Mouse (Mus musculus) heart, adult 2 months (tissue): Measurements from ENCODE around the gene Exoc2. TPM values are rescaled to one million over a fixed set of nuclear protein-coding genes. Genes with fewer than 3 reads are reported as not detected.

Source experiments
- DNase-seq, 2 experiments: peaks; one replicate each; pipeline ENCODE4 v3.0.0; 2021
- H3K27ac ChIP-seq: fragments of 200-600 bp; 2 replicates; pipeline ENCODE4 v1.8.1; 2022
- H3K27me3 ChIP-seq: fragments of 200-500 bp; 2 replicates; pipeline ENCODE4 v1.6.1; 2012; ENCODE audit warnings: mild to moderate bottlenecking, low read length, inconsistent platforms, mixed read lengths; ENCODE audit not compliant: control insufficient read depth, insufficient read depth
- H3K36me3 ChIP-seq: fragments of 200-500 bp; 2 replicates; pipeline ENCODE4 v1.6.1; 2012; ENCODE audit warnings: low read length, inconsistent platforms; ENCODE audit not compliant: control insufficient read depth, insufficient read depth
- H3K4me1 ChIP-seq: fragments of 200-500 bp; 2 replicates; pipeline ENCODE4 v1.6.1; 2011; ENCODE audit warnings: low read length; ENCODE audit not compliant: control insufficient read depth, insufficient read depth
- H3K4me3 ChIP-seq: fragments of 200-600 bp; 2 replicates; pipeline ENCODE4 v1.8.1; 2022
- H3K79me2 ChIP-seq: fragments of 200-500 bp; replicated peaks from 2 replicates; pipeline ENCODE4 v1.6.1; 2012; ENCODE audit warnings: mild to moderate bottlenecking, inconsistent platforms, low read length, moderate library complexity, mixed read lengths; ENCODE audit not compliant: control insufficient read depth, insufficient read depth
- H3K9ac ChIP-seq: fragments of 200-500 bp; 2 replicates; pipeline ENCODE4 v1.6.1; 2012; ENCODE audit warnings: low read depth, mild to moderate bottlenecking, control low read depth, inconsistent platforms, low read length, mixed read lengths
- CTCF ChIP-seq: fragments of 200-600 bp; IDR thresholded peaks from 2 replicates; pipeline ENCODE4 v1.8.1; 2022; ENCODE audit warnings: antibody characterized with exemption, mild to moderate bottlenecking, moderate library complexity
- EP300 ChIP-seq: fragments of 200-500 bp; IDR thresholded peaks from 2 replicates; pipeline ENCODE4 v1.6.1; 2011; ENCODE audit warnings: low read depth, low read length, control low read depth; ENCODE audit not compliant: insufficient read depth
- POLR2A ChIP-seq: fragments of 200-500 bp; IDR thresholded peaks from 2 replicates; pipeline ENCODE4 v1.6.1; 2011; ENCODE audit warnings: mild to moderate bottlenecking, low read depth, low read length, control low read depth; ENCODE audit not compliant: insufficient read depth
- WGBS: fragments of 180-500 bp; shearing (Covaris S2); methylation state at CpG from one replicate; pipeline ENCODE4 v1.1.7; 2018; 5-methylcytosine and 5-hydroxymethylcytosine counted together
- intact Hi-C: fragments of 180-260 bp; cut with DNase I; formaldehyde crosslinking; loops from one replicate; pipeline ENCODE4 v1.15.1; 2025
- polyA plus RNA-seq: library from polyadenylated mRNA; depleted of rRNA; stranded (reverse); fragments of >200 nt; gene quantifications from 2 replicates; pipeline ENCODE4 v1.2.3, GENCODE M21; 2012
- total RNA-seq, 2 experiments: library from RNA; stranded (reverse); gene quantifications; 2 replicates each; pipeline ENCODE4 v1.2.3; 2021

Gene Exoc2
- total and polyA plus RNA-seq, 3 experiments, result 6.4 to 14.7 (median 14.3) TPM

DNA sequence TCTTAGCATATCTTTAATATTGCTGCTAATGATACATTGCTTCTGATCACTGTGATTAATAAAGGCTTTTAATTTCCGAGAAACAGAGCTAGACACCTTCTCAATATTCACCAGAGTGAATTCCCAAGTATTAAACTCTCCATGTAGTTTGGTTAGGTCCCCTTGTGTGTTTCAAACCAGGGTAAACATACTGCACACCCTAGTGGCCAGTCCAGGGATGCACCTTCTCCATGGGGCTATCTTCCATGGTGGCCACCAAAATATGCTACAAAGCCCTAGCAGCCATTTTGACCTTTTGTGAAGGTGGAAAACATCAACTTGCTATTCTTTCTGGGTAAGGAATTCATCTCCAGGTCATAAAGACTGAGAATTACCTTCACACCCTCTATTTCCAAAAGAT, 7.8 kb upstream of the Exoc2 start:
- DNase-seq, result peak; percentile 39 to 48
- peaks cover 2% of the 10 kb centered on the region for H3K27me3 ChIP-seq
- no peaks in the 10 kb centered on the region for H3K79me2 ChIP-seq
- 47% methylated on average over 1 of the region's 1 CpGs for WGBS
- H3K27ac ChIP-seq, result no peak overlapping the region
- no peak for TF ChIP-seq POLR2A
- no peak for TF ChIP-seq EP300
- peak; percentile 93 for TF ChIP-seq CTCF
- H3K36me3 ChIP-seq, result no peaks in the 10 kb centered on the region
- intact Hi-C loops, result loop anchor here (2.0 to 5.0 kb wide), 4 partner anchors 79 to 414 kb away; partner anchors contain the start of gene Dusp22
- H3K4me3 ChIP-seq, result no peak overlapping the region
- H3K9ac ChIP-seq, result no peak overlapping the region
- H3K4me1 ChIP-seq, result no peaks in the 10 kb centered on the region

DNA sequence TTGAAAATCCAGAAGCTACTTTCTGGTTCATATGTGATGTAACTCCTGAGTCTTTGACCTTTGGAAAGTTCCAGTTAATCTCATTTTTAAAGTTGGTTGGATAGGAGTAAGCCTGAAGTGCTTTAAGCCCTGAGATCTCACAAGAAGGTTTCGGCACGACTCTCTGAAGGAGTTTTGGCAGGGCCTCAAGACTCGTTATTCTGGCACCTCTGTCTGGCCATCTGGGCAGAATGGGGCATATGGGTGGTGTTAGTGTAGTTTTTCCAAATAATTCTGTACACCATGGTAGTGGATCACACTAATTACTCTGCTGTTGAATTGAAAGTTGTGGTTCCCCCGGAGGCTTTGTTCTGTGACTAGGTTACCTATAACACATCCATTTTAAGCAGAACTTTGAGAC, 4.3 kb upstream of the Exoc2 start:
- H3K4me3 ChIP-seq, result no peak overlapping the region
- intact Hi-C loops, result no loop called here
- H3K4me1 ChIP-seq, result no peaks in the 10 kb centered on the region
- no peak overlapping the region for H3K9ac ChIP-seq
- H3K79me2 ChIP-seq, result no peaks in the 10 kb centered on the region
- no peak for TF ChIP-seq POLR2A
- TF ChIP-seq EP300, result no peak
- no peak for TF ChIP-seq CTCF
- 63% methylated on average over 4 of the region's 4 CpGs for WGBS
- no peak for DNase-seq
- H3K27me3 ChIP-seq, result peaks cover 2% of the 10 kb centered on the region
- H3K36me3 ChIP-seq, result no peaks in the 10 kb centered on the region
- H3K27ac ChIP-seq, result no peak overlapping the region

GRCm38 (mm10) chr13:30976536-30977084, 2.7 kb upstream of the Exoc2 start:
- Histone ChIP-seq H3K4me1 (no peaks in the 10 kb centered on the region; the same call in 1 of the 2 replicates), H3K79me2 (no peaks in the 10 kb centered on the region), H3K27ac (no peak overlapping the region), H3K9ac (no peak overlapping the region), H3K36me3 (peaks cover 2% of the 10 kb centered on the region; the same call in 1 of the 2 replicates), H3K4me3 (no peak overlapping the region), H3K27me3 (peaks cover 2% of the 10 kb centered on the region)
- TF ChIP-seq EP300 (no peak), POLR2A (no peak), CTCF (no peak)
- WGBS, result 49% methylated on average over 8 of the region's 8 CpGs
- intact Hi-C loops, result no loop called here
- no peak for DNase-seq

DNA sequence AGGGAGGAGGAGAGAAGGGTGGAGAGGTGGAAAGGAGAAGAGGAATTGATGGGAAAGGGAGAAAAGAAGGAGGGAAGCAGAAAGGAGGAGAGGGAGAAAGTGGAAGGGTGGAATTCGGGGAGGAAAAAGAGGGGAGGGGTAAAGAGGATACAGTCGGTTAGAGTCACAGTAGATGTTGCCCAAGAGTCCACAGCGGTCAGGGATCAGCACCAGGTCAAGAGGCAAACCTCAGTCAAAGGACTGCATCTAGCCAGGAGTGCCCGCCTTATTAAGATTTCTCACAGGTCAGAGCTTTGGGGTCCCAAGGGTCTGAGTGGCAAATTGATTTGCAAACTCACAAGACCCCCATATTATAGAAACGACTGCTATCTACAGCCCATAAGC, 346 bp upstream of the Exoc2 start:
- 16% methylated on average over 5 of the region's 5 CpGs for WGBS
- DNase-seq, result no peak
- Histone ChIP-seq H3K79me2 (no peaks in the 10 kb centered on the region), H3K27me3 (peaks cover 2% of the 10 kb centered on the region), H3K9ac (peak overlapping the region; percentile 19), H3K27ac (peak overlapping the region; percentile 82), H3K4me1 (no peaks in the 10 kb centered on the region; the same call in none of the 2 replicates), H3K36me3 (peaks cover 2% of the 10 kb centered on the region; the same call in 1 of the 2 replicates), H3K4me3 (peak overlapping the region; percentile 85)
- TF ChIP-seq EP300 (no peak), POLR2A (no peak), CTCF (no peak)
- intact Hi-C loops, result loop anchor here (1.0 to 5.0 kb wide), 2 partner anchors 10 to 427 kb away; partner anchors contain the start of gene Uqcrfs1

DNA sequence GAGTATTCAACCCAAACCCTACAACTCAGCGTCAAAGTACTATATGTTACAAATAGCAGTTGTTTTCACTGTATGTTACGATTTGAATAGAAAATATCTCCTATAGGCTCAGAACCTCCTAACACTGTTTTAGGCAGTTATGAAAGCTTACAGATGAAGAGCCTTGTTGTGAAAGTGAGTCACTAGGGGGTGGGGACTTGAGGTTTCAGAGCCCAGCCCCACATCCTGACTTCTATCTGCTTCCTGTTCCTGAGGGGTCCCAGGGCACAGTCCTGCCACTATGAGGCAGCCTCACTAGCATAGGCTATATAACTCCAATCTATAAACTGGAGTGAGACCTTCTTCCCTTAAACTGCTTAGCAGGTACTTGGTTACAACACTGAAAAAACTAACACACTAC, 1.8 kb downstream of the Exoc2 start:
- H3K36me3 ChIP-seq, result peaks cover 4% of the 10 kb centered on the region; the same call in 1 of the 2 replicates
- TF ChIP-seq EP300, result no peak
- no peak for TF ChIP-seq POLR2A
- TF ChIP-seq CTCF, result no peak
- intact Hi-C loops, result loop anchor here (5.0 kb wide), 1 partner anchor 425 kb away; the partner anchor contains the start of gene Uqcrfs1
- H3K79me2 ChIP-seq, result no peaks in the 10 kb centered on the region
- no peak overlapping the region for H3K4me3 ChIP-seq
- H3K9ac ChIP-seq, result no peak overlapping the region
- DNase-seq, result peak in 1 of 2 experiments; percentile 14
- WGBS, result 73% methylated on average over 2 of the region's 2 CpGs
- H3K27ac ChIP-seq, result no peak overlapping the region
- H3K27me3 ChIP-seq, result peaks cover under 1% of the 10 kb centered on the region
- H3K4me1 ChIP-seq, result peaks cover 5% of the 10 kb centered on the region

GRCm38 (mm10) chr13:30971047-30971446, 2.8 kb downstream of the Exoc2 start:
- TF ChIP-seq POLR2A (no peak), CTCF (no peak), EP300 (no peak)
- Histone ChIP-seq H3K36me3 (peaks cover 4% of the 10 kb centered on the region; the same call in 1 of the 2 replicates), H3K27me3 (no peaks in the 10 kb centered on the region), H3K27ac (no peak overlapping the region), H3K4me1 (peaks cover 7% of the 10 kb centered on the region), H3K9ac (no peak overlapping the region), H3K79me2 (no peaks in the 10 kb centered on the region), H3K4me3 (no peak overlapping the region)
- intact Hi-C loops, result loop anchor here (5.0 kb wide), 1 partner anchor 424 kb away; the partner anchor contains the start of gene Uqcrfs1
- WGBS, result 64% methylated on average over 3 of the region's 3 CpGs
- DNase-seq, result no peak
